Mouse (Mus musculus) right cerebral cortex, postnatal 14 days (tissue): ENCODE measurements around the gene Myog.

Experiments
- DNase-seq: peaks from one replicate; pipeline ENCODE4 v3.0.0; 2022

Myog gene

DNA sequence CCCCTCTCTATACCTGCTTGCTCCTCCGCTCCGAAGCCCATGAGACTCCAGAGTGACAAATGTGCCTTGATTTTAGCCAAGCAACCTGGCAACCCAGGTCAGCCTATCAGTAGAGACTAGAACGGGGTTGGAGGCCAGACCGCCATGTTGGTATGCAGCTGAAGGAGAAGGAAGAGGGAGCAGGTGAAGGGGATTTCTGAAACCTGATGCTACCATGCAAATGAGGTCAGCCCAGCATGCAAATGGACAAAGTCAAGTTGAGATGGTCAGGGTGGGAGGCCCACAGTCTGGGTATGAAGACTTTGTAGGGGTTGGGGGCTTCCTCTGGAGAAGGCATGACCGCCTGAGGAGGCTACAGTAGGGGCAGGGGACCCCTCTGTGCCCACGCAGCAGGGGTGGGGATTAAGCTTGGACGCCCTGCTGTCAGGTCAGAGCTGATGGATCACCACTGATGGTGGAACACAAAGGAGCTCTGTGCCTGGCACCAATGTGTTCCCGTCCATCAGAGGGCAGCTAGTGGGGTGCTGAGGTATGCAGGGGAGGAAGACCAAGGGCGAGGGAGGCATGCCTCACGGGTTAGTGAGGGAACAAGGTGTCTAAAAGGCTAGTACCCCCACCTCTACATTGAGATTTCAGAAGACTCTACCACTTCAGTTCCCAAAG, 4.2 kb upstream of the Myog start:
- no peak for DNase-seq

DNA sequence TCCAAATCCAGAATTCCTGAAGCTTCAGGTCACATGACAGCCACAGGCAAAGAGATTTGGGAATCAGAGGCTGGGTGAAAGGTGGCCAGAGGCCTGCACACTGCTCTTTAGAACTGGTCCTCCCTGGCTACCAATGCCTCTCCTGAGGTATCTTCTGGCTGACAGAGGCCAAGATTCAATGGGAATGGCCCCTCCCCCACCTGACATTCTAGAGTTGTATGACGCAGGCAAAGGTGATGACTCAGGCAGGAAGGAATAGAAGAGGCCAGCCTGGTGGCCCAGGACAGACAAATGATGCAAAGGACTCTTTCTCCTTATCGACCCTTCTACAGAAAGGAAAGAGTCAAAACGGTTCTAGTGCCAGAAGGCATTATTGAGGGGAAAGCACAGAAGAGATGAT, 1.6 kb upstream of the Myog start:
- DNase-seq = no peak

DNA sequence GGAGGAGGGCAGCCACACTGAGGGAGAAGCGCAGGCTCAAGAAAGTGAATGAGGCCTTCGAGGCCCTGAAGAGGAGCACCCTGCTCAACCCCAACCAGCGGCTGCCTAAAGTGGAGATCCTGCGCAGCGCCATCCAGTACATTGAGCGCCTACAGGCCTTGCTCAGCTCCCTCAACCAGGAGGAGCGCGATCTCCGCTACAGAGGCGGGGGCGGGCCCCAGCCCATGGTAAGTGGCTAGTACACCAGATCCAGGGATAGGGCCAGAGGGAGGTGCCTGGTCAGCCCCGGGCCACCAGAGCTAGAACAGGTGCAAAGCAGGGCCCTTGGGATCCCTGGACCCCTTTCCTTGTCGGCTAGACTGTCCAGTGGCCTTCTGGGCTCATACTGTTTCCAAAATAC, 511 bp downstream of the Myog start:
- DNase-seq = no peak

DNA sequence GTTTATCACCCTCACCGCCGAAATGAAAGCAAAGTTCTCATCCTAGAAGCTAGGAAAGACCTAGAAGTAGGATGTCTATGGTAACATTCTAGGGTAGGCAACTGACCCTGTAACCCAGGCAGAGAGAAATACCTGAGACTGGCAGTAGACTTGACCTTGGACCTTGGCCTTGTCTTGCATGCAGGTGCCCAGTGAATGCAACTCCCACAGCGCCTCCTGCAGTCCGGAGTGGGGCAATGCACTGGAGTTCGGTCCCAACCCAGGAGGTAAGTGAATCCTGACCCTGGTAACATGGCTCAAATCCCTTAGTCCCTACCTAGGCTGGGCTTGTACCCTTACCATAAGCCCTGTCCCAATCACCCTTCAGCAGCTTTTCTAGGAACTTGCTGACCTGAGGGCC, 1.1 kb downstream of the Myog start:
- no peak for DNase-seq

DNA sequence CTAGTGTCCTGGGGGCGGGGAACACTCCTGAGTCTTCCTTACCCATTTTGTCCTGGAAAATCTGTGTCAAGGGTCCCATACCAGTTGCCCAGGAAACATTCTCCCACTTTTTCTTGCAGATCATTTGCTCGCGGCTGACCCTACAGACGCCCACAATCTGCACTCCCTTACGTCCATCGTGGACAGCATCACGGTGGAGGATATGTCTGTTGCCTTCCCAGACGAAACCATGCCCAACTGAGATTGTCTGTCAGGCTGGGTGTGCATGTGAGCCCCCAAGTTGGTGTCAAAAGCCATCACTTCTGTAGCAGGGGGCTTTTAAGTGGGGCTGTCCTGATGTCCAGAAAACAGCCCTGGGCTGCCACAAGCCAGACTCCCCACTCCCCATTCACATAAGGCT, 1.8 kb downstream of the Myog start:
- DNase-seq = no peak

DNA sequence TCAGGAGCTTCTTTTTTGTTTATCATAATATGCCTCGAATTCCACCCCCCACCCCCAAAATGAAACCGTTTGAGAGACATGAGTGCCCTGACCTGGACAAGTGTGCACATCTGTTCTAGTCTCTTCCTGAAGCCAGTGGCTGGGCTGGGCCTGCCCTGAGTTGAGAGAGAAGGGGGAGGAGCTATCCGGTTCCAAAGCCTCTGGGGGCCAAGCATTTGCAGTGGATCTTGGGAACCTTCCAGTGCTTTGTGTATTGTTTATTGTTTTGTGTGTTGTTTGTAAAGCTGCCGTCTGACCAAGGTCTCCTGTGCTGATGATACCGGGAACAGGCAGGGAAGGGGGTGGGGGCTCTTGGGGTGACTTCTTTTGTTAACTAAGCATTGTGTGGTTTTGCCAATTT, 2.3 kb downstream of the Myog start:
- no peak for DNase-seq

DNA sequence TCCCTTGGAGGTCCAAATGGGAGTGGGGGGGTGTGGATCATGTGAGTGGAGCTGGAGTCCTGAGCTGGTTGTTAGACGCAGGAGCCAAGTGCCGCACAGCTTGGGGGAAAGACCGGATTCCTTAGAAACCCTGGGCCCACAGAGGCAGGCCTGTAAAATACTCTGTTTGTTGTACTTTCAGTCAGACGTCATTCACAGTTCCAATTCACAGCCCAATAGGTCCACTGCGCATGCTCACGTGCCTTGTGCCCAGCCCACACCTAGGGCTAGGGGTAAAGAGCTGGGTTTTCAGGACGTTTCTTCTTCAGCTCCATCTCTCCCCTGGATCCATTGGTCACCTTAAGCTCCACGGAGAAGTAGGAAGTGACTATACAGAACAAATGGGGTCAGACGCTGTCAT, 2.8 kb downstream of the Myog start:
- DNase-seq = no peak

DNA sequence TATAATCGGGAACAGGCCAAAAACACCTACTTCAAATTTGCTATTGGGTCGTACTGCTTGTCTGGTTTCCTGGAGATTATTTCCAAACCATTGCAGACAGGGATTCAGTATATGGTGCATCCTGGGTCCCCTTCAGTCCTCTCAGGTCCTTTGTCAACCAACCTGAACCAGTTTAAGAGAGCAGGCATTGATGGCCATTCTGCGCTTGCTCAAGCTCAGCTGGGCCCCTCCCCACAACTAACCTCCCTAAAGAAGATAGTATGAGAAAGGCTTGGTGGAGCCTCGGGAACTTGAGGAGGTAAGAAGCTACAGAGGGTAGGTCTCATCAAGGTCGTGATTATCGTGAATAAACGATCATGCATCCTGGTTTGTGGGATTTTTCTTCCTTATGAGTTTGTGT, 3.5 kb downstream of the Myog start:
- no peak for DNase-seq

DNA sequence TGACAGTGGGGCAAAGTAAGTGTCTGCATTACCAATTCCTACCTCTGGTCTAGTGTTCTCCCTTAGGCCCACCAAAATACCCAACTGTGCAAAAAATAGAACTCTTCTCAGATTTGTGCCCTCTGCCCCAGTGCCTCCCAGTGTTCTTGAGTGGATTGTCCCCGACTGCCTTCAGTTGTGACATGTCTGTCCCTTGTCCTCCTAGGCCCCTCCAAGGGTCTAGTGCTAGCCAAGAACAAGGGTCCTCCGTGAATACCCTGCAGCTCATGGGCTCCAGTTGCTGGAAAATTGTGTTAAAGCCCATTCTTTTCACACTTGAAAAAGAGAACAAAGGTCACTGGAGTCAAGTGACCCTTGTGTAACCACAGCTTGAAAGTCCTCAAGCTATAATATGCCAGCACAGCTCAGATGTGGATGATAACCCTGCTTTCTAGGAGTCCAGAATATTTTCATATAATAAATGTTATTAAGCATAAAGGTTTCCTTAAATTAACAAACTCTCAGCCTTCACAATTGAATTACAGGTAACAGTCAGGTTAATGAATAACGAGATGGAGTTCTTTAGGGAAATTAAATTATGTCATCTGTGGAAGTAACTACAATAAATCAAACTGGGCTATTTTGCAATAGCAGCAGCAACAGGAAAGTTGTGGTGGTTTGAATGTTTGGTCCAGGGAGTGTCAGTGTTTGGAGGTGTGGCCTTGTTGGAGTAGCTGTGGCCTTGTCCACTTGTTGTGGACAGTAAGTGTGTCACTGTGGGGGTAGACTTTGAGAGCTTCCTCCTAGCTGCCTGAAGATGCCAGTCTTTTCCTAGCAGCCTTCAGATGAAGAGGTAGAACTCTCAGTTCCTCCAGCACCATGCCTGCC, 4.2 kb downstream of the Myog start:
- DNase-seq = no peak

DNA sequence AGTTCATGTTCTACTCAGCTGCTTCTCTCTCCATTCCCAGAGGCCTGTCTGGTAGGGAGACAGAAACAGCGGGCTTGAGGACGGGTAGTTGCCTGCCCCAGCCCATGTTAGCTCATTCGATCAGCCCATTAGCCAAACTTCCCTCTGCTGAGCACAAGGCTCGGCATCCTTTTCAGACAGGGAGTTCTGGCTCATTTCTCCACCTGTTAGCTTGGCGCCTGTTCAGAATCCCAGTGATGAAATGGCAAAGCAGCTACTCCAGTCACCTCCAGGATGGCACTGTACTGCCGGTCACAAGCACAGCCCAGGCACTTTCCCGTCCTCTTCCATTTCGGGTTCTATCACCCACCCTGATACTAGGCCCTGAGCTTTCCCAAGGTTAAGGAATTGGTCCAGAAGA, 7.5 kb downstream of the Myog start:
- no peak for DNase-seq

DNA sequence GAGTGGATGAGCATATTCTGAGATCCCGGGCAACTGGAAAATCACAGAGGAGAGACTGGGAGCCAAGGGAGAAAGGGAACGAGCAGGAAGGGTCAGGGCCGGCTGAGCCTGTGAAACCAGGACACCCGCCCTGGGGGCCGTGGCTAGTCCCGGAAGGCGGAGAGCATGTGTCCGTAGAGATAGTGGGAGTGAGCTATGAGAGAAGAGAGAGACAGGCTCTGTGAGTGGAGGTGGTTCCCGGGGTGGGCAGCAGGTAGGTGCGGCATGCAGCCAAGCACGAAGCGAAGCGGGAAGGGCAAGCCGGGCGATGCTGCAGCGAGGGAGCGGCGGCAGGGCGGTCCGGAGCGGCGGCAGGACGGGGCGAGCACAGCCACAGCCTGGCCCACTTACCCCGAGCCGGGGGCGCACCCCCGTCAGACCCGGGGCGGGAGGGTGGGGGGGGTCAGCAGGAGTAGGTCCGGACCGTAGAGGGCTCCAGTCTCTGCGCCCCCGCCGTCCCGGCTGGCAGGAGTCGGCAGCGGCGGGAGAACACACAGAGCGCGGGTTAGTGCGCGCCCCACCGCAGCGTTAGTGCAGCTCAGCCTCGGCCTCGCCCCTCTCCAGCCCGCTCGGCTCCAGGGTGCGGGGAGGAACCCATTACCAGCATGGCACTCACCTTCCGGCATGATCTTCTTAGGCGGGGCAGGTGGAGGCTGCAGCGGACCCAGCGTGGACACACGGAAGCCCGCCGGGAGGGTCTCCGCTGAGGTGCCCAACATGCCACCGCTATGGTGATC, 9.0 kb downstream of the Myog start:
- peak; percentile 23 for DNase-seq

DNA sequence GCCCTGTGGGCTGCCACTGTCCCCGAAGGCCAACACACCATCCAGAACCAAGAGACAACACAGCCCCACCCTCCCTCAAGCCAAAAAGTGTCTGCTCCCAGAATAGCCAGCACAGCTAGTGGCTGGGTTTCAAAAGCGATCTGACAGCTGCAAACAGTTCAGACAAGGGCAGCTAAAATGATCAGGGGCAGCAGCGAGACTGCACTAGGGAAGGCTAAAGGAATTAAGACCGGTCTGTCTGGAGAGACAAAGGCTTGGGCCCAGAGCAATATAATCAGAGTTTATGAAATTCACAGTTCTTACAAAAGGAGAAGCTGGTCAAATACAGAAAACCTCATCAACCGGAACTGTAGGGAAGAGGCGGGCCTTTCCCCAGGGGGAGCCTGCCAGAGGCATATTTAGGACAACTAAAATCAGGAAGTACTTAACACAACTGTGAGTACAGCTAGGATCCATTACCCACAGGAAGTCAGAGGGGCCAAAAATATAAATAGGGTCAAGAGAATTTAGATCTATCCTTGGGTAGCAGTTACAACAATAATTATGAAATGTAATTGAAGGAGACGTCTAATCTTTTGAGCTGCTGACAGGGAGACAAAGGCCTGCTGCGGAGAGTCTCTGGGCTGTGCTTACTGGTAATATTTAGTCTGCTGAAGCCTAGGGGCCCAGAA, 12.9 kb downstream of the Myog start:
- no peak for DNase-seq

DNA sequence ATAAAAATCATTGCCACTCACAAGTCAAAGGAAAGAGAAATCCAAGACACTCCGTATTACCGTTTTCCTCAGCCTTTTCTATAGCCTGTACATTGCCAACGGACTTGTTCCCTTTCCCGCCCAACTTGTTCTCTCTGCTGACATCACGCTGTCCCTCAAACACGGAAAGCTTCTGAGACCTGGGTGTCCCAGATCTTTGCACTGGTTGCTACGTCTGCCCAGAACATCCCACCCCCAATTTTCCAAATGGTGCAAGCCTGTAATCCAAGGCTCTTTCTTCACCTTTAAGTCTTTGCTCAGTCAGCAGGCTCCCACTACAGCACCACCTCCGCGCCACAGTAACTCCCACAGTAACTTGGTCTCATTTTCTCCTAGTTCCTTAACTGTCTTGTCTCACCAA, 15.2 kb downstream of the Myog start:
- no peak for DNase-seq

DNA sequence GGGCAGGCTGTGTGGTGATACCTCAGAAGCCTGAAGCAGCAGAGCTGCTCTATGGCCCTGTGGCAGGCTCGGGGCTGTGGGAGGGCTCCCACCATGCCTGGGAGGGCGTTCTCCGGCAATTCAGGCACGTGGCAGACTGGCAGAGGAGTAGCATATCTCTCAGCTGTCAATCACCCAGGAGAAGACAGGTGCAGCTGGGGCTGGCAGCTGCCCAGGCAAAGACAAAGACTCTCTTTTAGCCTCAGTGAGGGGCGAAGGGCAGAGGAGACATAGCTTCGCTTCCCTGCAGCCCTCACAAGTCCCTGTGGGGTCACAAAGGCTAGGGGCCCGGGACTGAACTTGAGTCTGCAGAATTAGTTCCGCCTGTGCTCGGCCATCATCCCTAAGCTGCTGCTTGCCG, 17.6 kb downstream of the Myog start:
- no peak for DNase-seq

DNA sequence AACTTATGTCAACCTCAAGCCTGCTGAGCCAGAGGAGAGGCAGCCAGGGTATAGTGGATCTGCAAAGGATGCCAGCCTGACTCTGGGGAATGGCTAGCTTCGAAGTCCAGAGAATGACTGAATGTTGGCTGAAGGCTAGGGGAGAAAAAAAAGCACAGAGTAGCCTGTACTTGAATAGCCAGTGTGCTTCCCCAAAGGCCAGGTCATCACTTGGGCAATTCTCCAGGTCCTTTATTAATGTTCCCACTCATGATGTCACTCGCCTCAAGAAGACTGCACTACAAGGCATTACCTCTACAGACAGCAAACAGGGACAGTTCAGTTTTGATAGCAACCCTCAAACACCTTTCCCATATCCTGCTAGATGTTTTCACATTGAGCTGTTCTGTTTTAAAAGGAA, 20.5 kb downstream of the Myog start:
- no peak for DNase-seq

DNA sequence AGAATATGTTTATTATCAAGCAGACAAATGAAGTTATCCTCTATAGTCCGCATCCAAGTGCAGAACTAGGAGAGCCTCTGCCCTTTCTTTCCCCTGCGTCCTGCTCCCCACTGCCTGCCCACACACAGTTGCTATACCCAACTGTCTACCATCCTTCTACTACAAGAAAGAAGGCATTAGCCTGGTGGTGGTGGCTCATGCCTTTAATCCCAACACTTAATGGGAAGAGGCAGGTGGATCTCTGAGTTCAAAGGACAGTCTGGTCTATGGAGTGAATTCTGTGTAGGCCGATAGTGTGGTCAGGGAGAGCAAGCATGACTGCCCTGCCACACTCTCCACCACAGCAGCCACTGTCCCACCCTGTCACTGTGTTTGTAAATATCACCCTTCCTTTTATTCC, 20.9 kb downstream of the Myog start:
- no peak for DNase-seq

DNA sequence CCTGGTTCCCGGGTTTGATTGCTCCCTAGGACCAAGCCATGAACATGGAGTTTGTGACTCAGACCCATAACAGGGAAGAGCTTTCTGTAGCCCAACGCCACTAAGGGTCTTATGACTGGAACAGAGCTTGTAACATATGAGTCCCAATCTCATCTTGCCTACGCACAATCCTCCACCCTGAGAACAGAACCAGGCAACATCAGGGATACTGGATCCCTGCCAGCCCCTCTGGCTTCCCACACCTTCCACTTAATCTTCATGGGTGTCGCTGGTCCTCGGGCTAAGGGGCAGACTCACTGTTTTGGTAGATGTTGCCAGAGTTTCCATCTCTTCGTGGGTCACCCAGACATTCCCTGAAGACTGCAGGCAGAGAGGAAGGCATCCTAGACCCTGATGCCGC, 22.0 kb downstream of the Myog start:
- DNase-seq = no peak

DNA sequence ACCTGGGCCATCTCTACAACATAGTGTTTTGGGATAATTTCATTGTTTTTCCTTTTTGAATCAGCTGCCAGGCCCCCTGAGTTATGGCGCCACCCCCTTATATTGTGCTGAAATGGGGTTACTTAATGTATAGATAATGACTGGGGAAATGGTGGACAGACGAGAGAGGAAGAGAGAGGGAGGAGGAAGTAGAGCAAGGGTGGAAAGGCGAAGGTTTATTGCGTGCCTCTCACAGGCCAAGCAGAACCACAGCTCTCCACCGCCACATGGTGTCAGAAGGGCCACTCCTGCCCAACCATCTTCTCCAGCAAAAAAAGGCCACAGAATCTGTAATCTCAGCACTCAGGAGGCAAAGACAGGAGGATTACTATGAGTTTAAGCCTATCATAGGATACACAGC, 25.4 kb downstream of the Myog start:
- no peak for DNase-seq

DNA sequence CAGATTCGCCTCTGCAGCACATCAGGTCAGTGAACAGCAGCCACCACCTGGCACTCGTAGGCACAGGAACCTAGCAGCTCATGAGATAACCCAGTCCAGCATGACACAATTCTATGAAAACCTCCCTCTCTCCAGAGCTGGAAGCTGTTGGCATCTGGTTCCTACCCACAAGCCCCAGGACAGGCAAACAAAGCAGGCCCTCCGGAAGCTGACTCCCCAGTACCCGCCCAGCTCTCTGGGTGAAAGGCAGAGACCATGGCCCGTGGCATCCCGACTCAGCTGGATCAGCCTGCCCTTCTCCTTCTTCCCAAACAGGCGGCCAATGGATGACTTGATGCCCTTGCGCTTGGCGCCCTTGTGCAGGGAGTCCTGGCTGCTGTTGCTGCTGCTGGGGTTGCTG, 26.6 kb downstream of the Myog start:
- no peak for DNase-seq

DNA sequence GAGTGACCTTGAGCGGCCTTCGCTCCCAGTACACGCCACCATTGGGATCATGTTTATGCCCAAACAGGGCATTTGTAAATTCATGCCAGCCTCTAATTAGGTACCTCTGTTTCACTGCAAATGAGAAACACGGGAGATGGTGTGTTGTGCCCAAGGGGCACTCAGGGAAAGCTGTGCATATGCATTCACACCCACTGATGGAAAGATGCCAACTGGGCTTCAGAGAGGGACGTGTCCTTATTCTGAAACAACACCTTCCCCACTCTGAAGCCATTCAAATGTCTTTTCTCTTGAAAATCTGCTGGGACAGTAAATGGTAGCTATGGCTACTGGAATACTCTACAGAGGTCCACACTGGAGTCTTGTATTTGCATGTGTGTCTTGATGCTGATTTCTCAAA, 28.5 kb downstream of the Myog start:
- no peak for DNase-seq

DNA sequence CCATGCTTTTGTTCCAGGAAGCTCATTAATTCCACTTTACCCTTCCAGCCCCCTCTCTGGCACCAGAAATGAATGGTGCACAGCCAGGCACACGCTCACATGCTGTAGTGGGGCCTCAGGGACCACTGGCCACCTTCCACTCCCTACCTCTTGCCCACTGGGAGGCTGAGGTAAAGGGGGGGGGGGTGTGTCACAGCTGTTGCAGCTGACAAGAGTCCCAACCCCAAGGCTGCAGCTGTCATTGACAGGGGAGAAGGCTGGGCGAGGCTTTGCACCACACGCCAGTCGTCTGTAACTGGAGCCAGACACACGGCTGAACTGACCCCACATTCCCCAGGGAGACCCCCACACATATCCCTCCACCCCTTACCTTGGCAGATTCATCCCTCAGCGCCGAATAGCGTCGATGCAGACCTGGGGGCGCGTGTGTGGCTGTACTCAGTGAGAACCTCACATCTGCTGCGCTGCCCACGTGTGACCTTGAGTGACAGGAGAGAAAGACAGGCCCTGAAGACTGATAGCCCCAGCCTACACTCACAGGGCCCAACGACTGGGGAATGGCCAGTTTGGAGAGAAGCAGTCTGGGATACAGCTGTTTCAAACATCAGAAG, 31.0 kb downstream of the Myog start:
- DNase-seq = no peak

DNA sequence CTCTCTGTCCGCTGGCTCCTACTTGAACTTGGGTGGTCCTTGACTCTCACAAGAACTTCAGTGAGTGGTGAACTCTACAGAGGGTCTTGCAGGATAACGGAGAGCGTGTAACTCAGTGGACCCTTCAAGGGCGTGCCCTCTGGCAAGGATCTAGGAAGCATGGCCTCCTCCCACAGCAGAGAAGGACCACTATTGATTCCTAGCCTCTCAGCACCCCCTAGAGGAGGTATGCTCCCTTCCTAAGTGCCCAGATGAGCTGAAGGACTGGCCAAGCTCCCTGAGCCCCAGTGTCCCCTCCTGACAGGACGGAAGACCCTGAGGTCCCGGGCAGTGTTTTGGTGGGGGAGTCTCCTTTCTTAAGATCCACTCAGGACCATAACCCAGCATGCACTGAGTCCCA, 32.8 kb downstream of the Myog start:
- no peak for DNase-seq

DNA sequence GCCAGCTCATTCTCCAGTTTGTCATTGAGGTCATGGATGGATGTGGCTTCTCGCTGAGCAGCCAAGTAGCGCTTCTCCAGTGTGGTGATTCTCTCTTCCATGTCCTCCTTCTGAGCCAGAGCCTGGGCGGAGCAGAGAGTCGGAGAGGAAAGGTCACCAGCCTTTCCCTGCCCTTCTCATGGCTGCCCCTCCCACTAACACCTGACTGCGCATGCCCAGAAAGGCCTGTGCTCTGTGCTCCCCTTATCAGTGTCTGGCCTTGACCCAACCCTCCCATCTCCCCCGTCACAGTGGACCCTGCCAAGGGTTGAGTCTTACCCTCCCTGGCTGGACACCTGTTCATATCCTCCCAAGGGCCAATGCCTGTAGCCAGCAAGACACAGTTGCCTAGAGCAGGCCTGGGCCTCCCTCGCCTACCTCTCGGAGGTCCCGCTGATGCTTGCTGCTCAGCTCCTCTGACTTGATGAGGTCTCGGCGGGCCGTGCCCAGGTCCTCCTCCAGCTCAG, 37.1 kb downstream of the Myog start:
- no peak for DNase-seq
